Mouse (Mus musculus): ENCODE results near the gene Mapk13.

GRCm38 (mm10) chr17:28777231-28778005, 8.3 kb downstream of the Mapk13 start:
- TF ChIP-seq CTCF (IDR thresholded peaks at IDR 0.05; ENCODE audit: low read depth, low read length) (no peak), GATA1 (IDR thresholded peaks at IDR 0.05; ENCODE audit: borderline replicate concordance, low read length) (no peak), TAL1 (conservative IDR thresholded peaks at IDR 0.05; ENCODE audit: low read depth, low read length) (no peak), POLR2AphosphoS5 (IDR thresholded peaks at IDR 0.05; ENCODE audit: insufficient replicate concordance, low read depth, low read length) (no peak)
